Mouse (Mus musculus) heart, embryonic 11.5 days (tissue): ENCODE measurements around the gene Pde4a. TPM values are rescaled to one million over a fixed set of nuclear protein-coding genes. Genes with fewer than 3 reads are reported as not detected.
A peak's percentile ranks its signal among the peaks of the same experiment; 100 is the strongest.

Source experiments
- ATAC-seq: fragments of 200-750 bp; cut with Nextera tagmentation; replicated peaks from 2 replicates; pipeline ENCODE4 v1.8.0; 2017; ENCODE audit warnings: moderate library complexity; ENCODE audit not compliant: insufficient number of reproducible peaks, low FRiP score, low TSS enrichment
- H3K27ac ChIP-seq: fragments of 300-500 bp; sonication (generic); 2 replicates; pipeline ENCODE4 v1.5.1; 2014; ENCODE audit warnings: mild to moderate bottlenecking, low read depth, low read length
- H3K27me3 ChIP-seq: fragments of 300-500 bp; sonication (generic); 2 replicates; pipeline ENCODE4 v1.6.1; 2014; ENCODE audit warnings: mild to moderate bottlenecking, low read length, mixed read lengths; ENCODE audit not compliant: control insufficient read depth, insufficient read depth
- H3K36me3 ChIP-seq: fragments of 300-500 bp; sonication (generic); 2 replicates; pipeline ENCODE4 v1.6.1; 2014; ENCODE audit warnings: mild to moderate bottlenecking, low read length, moderate library complexity, mixed read lengths; ENCODE audit not compliant: control insufficient read depth, insufficient read depth
- H3K4me1 ChIP-seq: fragments of 300-500 bp; sonication (generic); 2 replicates; pipeline ENCODE4 v1.6.1; 2014; ENCODE audit warnings: low read length; ENCODE audit not compliant: control insufficient read depth, insufficient read depth
- H3K4me2 ChIP-seq: fragments of 300-500 bp; sonication (generic); 2 replicates; pipeline ENCODE4 v1.6.1; 2014; ENCODE audit warnings: mild to moderate bottlenecking, moderate library complexity
- H3K4me3 ChIP-seq: fragments of 300-500 bp; sonication (generic); 2 replicates; pipeline ENCODE4 v1.5.1; 2014; ENCODE audit warnings: low read depth, low read length
- H3K9ac ChIP-seq: fragments of 300-500 bp; sonication (generic); 2 replicates; pipeline ENCODE4 v1.6.1; 2014; ENCODE audit warnings: mild to moderate bottlenecking, low read depth, low read length, moderate library complexity
- H3K9me3 ChIP-seq: fragments of 300-500 bp; sonication (generic); replicated peaks from 2 replicates; pipeline ENCODE4 v1.6.1; 2016; ENCODE audit warnings: low read length; ENCODE audit not compliant: control insufficient read depth
- WGBS: fragments of 180-500 bp; shearing (Covaris S2); extraction: QIAGEN DNeasy Blood & Tissue Kit; methylation state at CpG from one replicate; pipeline ENCODE4 v1.1.7; 2014; ENCODE audit not compliant: insufficient replicate concordance; 5-methylcytosine and 5-hydroxymethylcytosine counted together
- polyA plus RNA-seq: library from polyadenylated mRNA; unstranded; fragments of >200 nt; fragmentation: Nextera tagmentation; extraction: Ambion mirVana; gene quantifications from 2 replicates; pipeline ENCODE4 v1.2.1, GENCODE M21; 2014

Pde4a gene
- polyA plus RNA-seq, 1 experiment from 2014 or later, result 7.6 TPM

DNA sequence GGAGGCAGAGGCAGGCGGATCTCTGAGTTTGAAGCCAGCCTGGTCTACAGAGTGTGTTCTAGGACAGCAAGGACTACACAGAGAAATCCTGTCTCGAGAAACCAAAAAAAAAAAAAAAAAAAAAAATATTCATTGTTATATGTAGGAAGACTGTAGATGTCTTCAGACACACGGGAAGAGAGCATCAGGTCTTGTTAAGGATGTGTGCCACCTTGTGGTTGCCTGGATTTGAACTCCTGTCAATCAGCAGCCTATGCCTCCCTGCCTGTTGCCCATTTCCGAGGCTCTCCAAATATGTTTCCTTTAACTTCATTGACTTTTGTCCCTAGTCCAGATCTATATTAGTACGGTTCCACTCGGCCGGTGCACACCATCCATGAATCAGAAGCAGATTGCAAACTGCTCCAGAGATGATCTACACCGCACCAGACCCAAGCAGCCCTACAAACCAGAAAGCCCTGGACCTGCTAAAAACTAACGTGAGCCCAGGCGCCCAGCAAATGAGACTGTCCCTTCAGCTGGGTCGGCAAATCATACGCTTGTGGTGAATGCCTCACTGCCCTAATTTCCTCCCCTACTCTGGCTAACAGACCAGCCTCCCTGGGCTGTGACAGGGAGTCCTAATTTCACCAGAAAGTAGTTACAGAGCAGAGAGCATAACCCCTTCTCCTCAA, 33.3 kb upstream of the Pde4a start:
- ATAC-seq, result no peak
- H3K4me3 ChIP-seq, result no peak overlapping the region
- no peak overlapping the region for H3K9ac ChIP-seq
- H3K9me3 ChIP-seq, result no peaks in the 10 kb centered on the region
- no peak overlapping the region for H3K27ac ChIP-seq
- 78% methylated on average over 12 of the region's 12 CpGs for WGBS
- H3K4me2 ChIP-seq, result no peak overlapping the region; the same call in 1 of the 2 replicates
- H3K36me3 ChIP-seq, result no peaks in the 10 kb centered on the region
- no peaks in the 10 kb centered on the region for H3K27me3 ChIP-seq
- H3K4me1 ChIP-seq, result 0 out of 2 replicates have a peak, but pooled peaks cover 4% of the 10 kb centered on the region

DNA sequence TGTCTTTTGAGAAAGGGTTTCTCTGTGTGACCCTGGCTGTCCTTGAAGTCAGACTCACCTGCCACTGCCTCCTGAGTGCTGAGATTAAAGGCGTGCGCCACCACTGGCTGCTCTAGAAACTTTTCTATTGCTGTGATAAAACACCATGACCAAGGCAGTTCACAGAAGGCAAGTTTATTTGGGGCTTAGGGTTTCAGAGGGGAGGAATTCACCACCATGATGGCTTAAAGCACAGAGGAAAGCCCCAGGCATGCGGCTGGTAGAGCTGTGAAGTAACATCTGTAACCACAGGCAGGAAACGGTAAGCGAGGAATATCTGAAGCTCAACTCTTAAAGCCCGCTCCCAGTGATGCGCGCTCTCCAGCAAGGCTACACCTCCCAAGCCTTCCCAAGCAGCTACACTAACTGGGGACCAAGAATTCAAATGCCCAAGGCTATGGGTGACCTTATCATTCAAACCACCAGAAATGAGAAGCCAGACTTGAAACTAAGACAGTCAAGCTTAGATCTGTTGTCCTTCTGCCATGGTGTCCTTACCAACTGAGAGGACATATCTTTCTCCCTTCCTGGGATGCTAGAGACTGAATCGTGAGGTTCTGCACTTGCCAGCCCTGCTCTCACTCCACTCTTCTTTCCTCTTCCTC, 32.3 kb upstream of the Pde4a start:
- 67% methylated on average over 9 of the region's 9 CpGs for WGBS
- Histone ChIP-seq H3K4me2 (no peak overlapping the region), H3K9me3 (no peaks in the 10 kb centered on the region), H3K9ac (no peak overlapping the region), H3K36me3 (0 out of 2 replicates have a peak, but pooled peaks cover 2% of the 10 kb centered on the region), H3K27me3 (no peaks in the 10 kb centered on the region), H3K4me3 (no peak overlapping the region), H3K27ac (no peak overlapping the region), H3K4me1 (0 out of 2 replicates have a peak, but pooled peaks cover 4% of the 10 kb centered on the region)
- ATAC-seq, result no peak

DNA sequence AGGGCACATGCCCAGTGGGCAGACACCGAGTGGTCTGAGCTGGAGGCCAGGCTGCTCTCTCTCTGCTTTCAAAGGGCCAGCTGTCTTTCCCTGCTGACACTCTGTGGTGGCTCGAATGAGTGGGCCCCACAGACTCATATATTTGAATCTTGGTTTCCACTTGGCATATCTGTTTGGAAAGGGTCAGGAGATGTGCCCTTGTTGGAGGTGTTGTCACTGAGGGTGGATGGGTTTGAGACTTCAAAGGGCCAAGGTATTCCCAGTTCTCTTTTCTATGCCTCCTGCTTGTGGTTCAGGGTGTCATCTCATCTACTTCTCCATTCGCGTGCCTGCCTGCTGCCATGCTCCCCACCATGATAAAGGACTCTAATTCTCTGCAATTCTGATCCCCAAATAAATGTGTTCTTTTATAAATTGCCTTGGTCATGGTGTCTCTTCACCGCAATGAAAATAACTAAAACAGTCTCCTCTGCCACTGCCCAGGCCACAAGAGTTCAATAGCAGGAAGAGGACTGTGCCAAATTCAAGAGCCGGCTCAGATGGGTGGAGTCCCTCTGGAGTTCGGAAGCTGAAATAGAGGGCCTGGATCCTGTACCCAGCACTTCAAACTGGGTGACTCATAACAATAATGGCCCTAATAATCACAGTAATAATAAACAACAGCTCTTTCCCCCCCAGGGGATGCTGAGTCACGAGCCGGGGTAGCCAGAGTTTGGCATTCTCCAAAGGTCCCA, 30.8 kb upstream of the Pde4a start:
- no peak overlapping the region for H3K9ac ChIP-seq
- H3K27me3 ChIP-seq, result no peaks in the 10 kb centered on the region
- H3K27ac ChIP-seq, result no peak overlapping the region
- no peak overlapping the region for H3K4me2 ChIP-seq
- 0 out of 2 replicates have a peak, but pooled peaks cover 4% of the 10 kb centered on the region for H3K4me1 ChIP-seq
- no peaks in the 10 kb centered on the region for H3K9me3 ChIP-seq
- 72% methylated on average over 9 of the region's 9 CpGs for WGBS
- peaks cover 9% of the 10 kb centered on the region for H3K36me3 ChIP-seq
- H3K4me3 ChIP-seq, result no peak overlapping the region
- ATAC-seq, result no peak

DNA sequence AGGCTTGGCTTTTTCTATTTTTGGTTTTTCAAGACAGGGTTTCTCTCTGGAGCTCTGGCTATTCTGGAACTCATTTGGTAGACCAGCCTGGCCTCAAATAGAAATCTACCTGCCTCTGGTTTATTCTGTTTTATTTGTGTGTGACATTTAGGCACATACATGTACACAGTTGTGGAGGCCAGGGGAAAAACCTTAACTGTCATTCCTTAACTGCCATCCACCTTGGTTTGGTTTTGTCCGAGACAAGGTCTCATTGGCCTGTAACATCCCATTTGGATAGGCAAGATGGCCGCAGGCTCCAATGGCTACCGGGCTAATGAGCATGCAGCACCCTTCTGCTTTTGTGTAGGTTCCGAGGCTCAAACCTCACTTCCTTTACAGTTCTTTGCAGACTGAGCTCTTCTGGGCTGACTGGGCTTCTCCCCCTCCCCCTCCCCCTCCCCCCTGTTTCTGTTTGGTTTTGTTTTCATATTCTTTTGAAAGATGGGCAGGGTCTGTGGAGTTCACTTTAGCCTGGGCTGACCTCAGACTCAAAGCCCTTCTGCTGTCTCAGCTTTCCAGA, 30.1 kb upstream of the Pde4a start:
- Histone ChIP-seq H3K9ac (no peak overlapping the region), H3K27me3 (no peaks in the 10 kb centered on the region), H3K27ac (0 out of 2 replicates have a peak overlapping the region, but pooled peaks have one; percentile 18), H3K4me3 (no peak overlapping the region), H3K4me2 (no peak overlapping the region), H3K9me3 (no peaks in the 10 kb centered on the region), H3K36me3 (peaks cover 15% of the 10 kb centered on the region), H3K4me1 (0 out of 2 replicates have a peak, but pooled peaks cover 2% of the 10 kb centered on the region)
- 73% methylated on average over 4 of the region's 4 CpGs for WGBS
- no peak for ATAC-seq

DNA sequence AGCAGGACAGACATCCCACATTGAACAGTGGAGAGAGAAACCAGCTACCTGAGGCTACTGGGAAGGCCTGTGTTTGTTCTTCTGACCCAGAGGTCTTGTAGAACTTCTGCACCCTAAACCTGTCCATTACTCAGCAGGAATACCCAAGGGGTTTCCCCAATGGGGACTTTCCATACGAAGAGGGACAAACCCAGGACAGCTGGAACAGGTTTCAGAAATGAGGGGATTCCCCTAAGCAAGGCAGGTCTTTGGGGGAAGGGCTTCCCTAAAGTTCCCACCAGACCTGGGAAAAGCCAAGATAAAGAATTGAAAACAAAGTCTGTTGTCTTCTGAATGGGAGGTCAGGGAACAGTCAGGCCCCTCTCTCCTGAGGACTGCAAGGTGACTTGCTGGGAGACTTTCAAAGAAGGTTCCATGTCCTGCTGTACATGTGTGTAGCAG, 29.6 kb upstream of the Pde4a start:
- Histone ChIP-seq H3K4me2 (no peak overlapping the region), H3K27ac (0 out of 2 replicates have a peak overlapping the region, but pooled peaks have one; percentile 18), H3K4me3 (no peak overlapping the region), H3K9ac (no peak overlapping the region), H3K9me3 (no peaks in the 10 kb centered on the region), H3K27me3 (no peaks in the 10 kb centered on the region), H3K4me1 (no peaks in the 10 kb centered on the region), H3K36me3 (peaks cover 21% of the 10 kb centered on the region)
- ATAC-seq, result no peak
- 81% methylated on average over 1 of the region's 1 CpGs for WGBS

DNA sequence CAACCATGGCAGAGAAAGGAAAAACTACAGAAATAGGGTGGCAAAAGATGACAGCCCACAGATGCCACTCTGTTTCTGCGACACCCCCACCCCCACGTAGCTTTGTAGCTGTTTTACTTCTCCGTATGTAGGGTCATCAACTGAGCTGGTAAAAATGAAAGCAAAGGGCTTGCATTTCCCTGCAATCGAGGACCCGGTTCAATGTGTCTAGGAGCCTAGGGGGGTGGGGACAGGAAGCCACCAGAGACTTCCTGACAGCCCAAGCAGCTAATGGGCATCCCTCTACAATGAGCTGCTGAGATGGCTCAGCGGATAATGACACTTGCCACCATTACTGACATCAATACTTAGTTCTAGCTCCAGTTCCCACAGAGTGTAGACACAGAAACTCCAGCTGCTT, 29.1 kb upstream of the Pde4a start:
- Histone ChIP-seq H3K36me3 (peaks cover 25% of the 10 kb centered on the region), H3K4me1 (no peaks in the 10 kb centered on the region), H3K27ac (no peak overlapping the region), H3K27me3 (no peaks in the 10 kb centered on the region), H3K4me2 (no peak overlapping the region), H3K9ac (no peak overlapping the region), H3K4me3 (no peak overlapping the region), H3K9me3 (no peaks in the 10 kb centered on the region)
- 75% methylated on average over 6 of the region's 6 CpGs for WGBS
- ATAC-seq, result no peak

DNA sequence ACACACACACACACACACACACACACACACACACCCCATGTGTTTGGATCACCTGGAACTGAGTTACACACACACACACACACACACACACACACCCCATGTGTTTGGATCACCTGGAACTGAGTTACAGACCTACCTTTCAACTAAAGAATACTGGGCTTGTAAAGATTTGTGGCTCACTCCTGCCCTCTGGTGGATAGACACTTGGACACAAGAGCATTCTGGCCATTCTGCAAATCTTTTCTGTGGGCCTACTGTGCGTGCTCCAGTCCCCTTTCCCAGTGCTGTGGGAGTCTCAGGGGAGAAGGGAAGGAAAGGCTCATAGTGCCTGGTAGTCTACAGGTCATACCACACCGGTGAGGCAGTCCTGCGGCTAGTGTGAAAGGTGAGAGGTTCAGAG, 28.3 kb upstream of the Pde4a start:
- Histone ChIP-seq H3K36me3 (peaks cover 28% of the 10 kb centered on the region), H3K4me2 (no peak overlapping the region), H3K9me3 (no peaks in the 10 kb centered on the region), H3K9ac (no peak overlapping the region), H3K27me3 (no peaks in the 10 kb centered on the region), H3K4me1 (no peaks in the 10 kb centered on the region), H3K4me3 (no peak overlapping the region), H3K27ac (no peak overlapping the region)
- WGBS, result 52% methylated on average over 3 of the region's 3 CpGs
- no peak for ATAC-seq

DNA sequence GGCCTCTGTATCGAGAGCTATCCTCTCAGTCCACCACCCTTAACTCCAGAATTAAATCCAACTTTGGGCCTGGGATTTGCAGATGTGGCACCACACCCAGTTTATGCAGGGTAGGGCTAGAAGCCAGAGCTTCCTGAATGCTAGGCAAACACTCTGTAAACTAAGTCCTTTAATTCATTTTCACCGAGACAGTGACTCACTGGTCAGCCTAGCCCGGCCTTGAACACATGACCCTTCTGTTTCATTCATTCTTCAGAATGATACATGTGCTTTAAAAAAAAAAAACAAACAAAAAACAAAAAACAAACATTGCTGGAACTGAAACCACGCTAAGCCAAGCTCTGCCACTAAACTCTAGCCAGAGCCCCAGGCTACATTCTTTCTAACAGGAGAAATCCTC, 27.1 kb upstream of the Pde4a start:
- WGBS, result 75% methylated on average over 4 of the region's 4 CpGs
- no peak for ATAC-seq
- Histone ChIP-seq H3K27me3 (no peaks in the 10 kb centered on the region), H3K4me1 (no peaks in the 10 kb centered on the region), H3K27ac (no peak overlapping the region), H3K9me3 (no peaks in the 10 kb centered on the region), H3K9ac (no peak overlapping the region), H3K4me2 (no peak overlapping the region), H3K4me3 (no peak overlapping the region), H3K36me3 (peaks cover 38% of the 10 kb centered on the region)
